Mouse (Mus musculus) colon, adult 2 months (tissue): ENCODE data around the gene Zfp873. TPM values are rescaled to one million over a fixed set of nuclear protein-coding genes. Genes with fewer than 3 reads are reported as not detected.

Experiments used
- polyA plus RNA-seq: library from polyadenylated mRNA; depleted of rRNA; stranded (reverse); fragments of >200 nt; gene quantifications from 2 replicates; pipeline ENCODE4 v1.2.3, GENCODE M21; 2012; rRNA removed

Gene Zfp873
- 0.71 and 1.5 TPM in 2 replicates for polyA plus RNA-seq

GRCm38 (mm10) chr10:82047597-82048459 lies at the start of gene Zfp873:
Gene Zfp873, plus strand, starts transcription at chr10:82048123.

GRCm38 (mm10) chr10:82082728-82083621 lies 35.1 kb downstream of the Zfp873 start, which contains the start of gene BC024063:
Gene BC024063, plus strand, starts transcription at chr10:82083353.

Other genes with a start within 250 kb of the Zfp873 start
- not detected in 2 replicates for gene Gm4767, start 235.9 kb upstream of the Zfp873 start, polyA plus RNA-seq
- 0.22 and 0.32 TPM in 2 replicates for gene Gm32687, start 184.2 kb upstream of the Zfp873 start, polyA plus RNA-seq
- gene Zfp781, start 117.6 kb upstream of the Zfp873 start, polyA plus RNA-seq, result 0.08 TPM in 1 of 2 replicates, not detected in the other
- gene BC024063, start 35.2 kb downstream of the Zfp873 start, polyA plus RNA-seq, result 0.07 TPM in 1 of 2 replicates, not detected in the other
- 0.07 and 0.21 TPM in 2 replicates for gene AU041133, start 79.9 kb downstream of the Zfp873 start, polyA plus RNA-seq
- gene Zfp938, start 193.2 kb downstream of the Zfp873 start, polyA plus RNA-seq, result 0.30 and 0.65 TPM in 2 replicates